Mouse (Mus musculus): ENCODE data around the gene Pdcd4.
A peak's percentile ranks its signal among the peaks of the same experiment; 100 is the strongest.

- TF ChIP-seq EP300 (IDR thresholded peaks at IDR 0.05; ENCODE audit: low read depth) (no peak), CTCF (IDR thresholded peaks at IDR 0.05; ENCODE audit: low read depth) (peak; percentile 49)
Observed at GRCm38 (mm10) chr19:53925338-53925751, 33.3 kb downstream of the Pdcd4 start.

Measured in liver, postnatal 0 days (tissue).